Mouse (Mus musculus) heart, adult 18-20 months (tissue): ENCODE data around the gene Catsperg2. TPM values are rescaled to one million over a fixed set of nuclear protein-coding genes. Genes with fewer than 3 reads are reported as not detected.
"Not testable (repeated sequence)": the region's sequence is repeated elsewhere in the genome, so short reads cannot be mapped to it uniquely, and the experiment has no call there.

Source experiments
- DNase-seq, 2 experiments: peaks; one replicate each; pipeline ENCODE4 v3.0.0; 2021 to 2022; ENCODE audit warnings: mixed read lengths in 1 of 2
- long read RNA-seq, 2 experiments: library from polyadenylated mRNA; stranded (forward); transcript quantifications; one replicate each; pipeline ENCODE4 v2.0.0; 2021
- microRNA-seq, 2 experiments: library from miRNA; unstranded; fragments of <30 nt; microRNA quantifications; one replicate each; pipeline ENCODE4 v1.2.0; 2022
- total RNA-seq, 2 experiments: library from RNA; stranded (reverse); gene quantifications; 2 replicates each; pipeline ENCODE4 v1.2.3; 2021

Gene Catsperg2
- not detected for total RNA-seq
- long read RNA-seq, experiment 1 = 0 reads
- long read RNA-seq, experiment 2 = 0 reads

DNA sequence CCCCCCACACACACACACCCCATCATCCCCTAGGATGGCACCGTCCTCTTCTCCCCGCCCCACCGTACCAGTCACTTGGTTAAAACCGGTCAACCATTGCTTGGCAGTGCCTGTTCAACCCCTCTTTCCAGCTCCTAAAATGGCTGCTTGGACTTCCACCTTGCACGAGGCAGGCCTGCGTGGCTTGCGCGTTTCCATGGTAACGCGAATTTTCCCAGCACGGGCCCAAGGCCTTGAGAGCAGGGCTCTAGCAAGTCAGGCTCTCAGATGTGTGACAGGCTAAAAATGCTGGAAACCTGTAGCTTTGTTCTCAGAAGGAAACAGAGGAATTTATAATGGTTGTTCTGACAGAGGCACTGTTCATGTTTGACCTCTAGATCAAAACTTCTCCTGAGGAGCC, at the start of gene Catsperg2:
TSS of gene Catsperg2 (minus strand) at position 173 of the 400 bp plus-strand sequence.
- DNase-seq = not testable (repeated sequence)

GRCm38 (mm10) chr7:29776568-29776967, 49.7 kb upstream of the Catsperg2 start:
- no peak for DNase-seq

GRCm38 (mm10) chr7:29774371-29774770, 47.5 kb upstream of the Catsperg2 start:
- no peak for DNase-seq

- no peak for DNase-seq
Measured at GRCm38 (mm10) chr7:29773503-29773902, 46.7 kb upstream of the Catsperg2 start.

GRCm38 (mm10) chr7:29768980-29769379, 42.1 kb upstream of the Catsperg2 start:
- DNase-seq = no peak

GRCm38 (mm10) chr7:29768090-29768900, 41.5 kb upstream of the Catsperg2 start, which contains the start of gene Zfp84:
Gene Zfp84, plus strand, starts transcription at chr7:29768552.
- DNase-seq = peak; percentile 95 to 97

DNA sequence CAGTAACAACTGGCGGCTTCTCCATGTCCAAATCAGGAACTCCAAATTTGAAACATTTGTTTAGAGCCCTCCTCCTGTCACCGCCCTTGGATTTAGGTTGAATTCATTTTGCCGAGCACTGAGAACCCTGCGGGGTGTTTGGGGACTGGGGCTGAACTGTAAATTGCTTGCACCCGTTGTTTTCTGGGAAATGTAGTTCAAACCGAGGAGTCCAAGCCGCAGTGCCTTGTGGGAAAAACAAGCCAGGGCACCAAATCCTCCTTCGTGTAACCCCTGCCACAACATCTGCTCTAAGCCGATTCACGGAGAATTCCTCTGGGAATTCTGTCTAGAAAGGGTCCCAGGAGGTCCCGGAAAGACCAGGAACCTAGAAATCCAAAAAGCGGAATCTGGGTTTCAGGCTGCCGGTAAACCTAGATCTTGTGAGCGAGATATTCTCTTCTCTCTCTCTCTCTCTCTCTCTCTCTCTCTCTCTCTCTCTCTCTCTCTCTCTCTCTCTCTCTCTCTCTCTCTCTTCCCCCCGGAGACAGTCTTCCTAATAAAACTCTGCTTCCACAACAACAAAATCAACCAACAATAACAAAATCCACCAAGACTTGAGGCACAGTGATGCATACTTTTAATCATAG, 40.3 kb upstream of the Catsperg2 start:
- peak; percentile 90 to 96 for DNase-seq

- DNase-seq = no peak
Measured at GRCm38 (mm10) chr7:29764702-29765101, 37.9 kb upstream of the Catsperg2 start.

DNA sequence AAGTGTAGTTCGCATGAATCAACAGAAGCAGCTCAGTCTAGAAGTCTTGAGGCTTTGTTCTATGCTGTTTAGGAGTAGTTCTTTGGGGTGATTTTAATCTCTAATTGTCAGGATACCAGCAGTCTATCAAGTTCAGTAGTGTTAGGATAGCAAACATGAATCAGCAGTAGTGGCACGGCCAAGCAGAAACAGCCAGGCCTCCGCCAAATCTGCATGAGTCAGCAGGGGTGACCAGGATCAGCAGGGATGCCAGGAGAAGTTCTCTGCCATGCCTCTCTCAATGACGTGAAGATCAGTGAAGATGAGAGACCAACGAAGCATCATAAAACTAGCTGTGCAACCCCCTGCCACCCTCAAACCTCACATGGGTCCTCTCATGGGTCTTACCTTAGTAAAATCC, 33.6 kb upstream of the Catsperg2 start:
- DNase-seq = no peak

DNA sequence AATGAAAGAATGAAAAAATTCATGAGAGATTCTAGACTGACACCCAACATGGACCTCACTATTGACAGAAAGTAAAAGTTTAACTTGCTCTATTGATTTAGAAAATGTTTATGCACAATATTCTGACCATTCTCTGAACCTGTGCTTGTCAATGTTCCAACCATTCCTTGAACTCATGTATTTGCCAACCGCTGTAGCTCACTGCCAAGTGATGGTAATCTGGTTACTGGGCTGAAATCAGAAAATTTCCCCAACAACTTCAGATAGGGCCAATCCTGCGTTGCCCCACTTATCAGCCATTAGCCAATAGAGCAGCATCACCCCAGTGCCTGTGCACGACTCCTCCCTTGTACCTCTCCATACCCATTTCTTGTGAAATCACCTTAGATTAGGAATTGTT, 15.4 kb upstream of the Catsperg2 start:
- DNase-seq = no peak

GRCm38 (mm10) chr7:29728055-29728454, 1.2 kb upstream of the Catsperg2 start:
- no peak for DNase-seq

GRCm38 (mm10) chr7:29725461-29726142, 1.2 kb downstream of the Catsperg2 start:
- DNase-seq = not testable (repeated sequence)

DNA sequence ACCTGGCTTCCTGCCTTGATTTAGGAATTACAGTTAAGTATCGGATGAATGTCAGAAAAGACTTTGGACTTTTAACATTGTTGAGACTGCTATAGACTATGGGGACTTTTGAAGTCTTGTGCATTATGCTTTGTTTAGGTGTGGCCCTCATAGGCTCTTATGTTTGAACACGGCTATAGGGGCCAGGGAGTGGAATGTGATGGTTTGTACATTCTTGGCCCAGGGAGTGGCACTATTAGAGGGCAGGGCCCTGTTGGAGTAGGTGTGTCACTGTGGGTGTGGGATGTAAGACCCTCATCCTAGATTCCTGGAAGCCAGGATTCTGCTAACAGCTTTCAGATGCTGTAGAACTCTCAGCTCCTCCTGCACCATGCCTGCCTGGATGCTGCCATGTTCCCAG, 17.9 kb downstream of the Catsperg2 start:
- not testable (repeated sequence) for DNase-seq

DNA sequence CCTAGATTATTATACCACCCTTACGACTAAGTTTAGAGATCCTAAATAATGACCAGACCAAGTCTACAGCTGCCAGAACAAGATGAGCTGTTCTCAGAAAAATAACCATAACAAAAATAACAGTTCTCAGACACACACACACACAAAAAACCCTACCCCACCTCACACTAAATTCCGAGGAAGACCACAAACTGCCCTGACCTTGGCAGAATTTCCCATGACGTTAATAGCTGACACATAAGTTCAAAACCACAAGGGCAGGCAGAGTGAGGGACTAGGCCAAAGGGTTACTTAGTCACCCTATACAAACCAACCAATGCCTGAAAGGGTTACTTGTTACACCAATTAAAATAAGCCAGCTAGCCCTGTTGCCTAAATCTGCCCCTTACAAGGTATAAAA, 31.6 kb downstream of the Catsperg2 start:
- not testable (repeated sequence) for DNase-seq

DNA sequence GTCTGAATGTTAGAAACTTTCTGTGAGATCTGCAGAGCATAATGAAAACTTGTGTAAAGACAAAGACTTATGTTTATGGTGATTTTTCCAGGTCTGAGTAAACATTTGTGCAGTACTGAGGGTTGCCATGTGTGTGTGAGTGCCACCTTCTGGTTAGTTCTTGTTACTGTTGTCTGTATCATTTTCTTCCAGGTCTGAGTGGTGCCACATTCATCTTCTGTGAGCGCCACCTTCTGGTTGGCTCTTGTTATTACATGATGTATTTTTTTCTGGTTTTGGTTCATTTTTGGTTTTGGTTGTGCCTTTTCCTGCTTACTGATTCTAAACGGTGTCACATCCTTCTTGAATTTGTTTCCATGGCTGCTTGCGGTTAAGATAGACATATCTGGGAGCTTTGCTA, 45.0 kb downstream of the Catsperg2 start:
- DNase-seq = no peak

Small RNAs within 50 kb of the gene (microRNA-seq; reads per million reads assigned to microRNA genes)
- 2.3 to 6.8 reads per million in 2 experiments for gene Mir1964

Other genes with a start within 250 kb of the Catsperg2 start
- gene Sipa1l3, start 208.4 kb downstream of the Catsperg2 start, total RNA-seq = 10 to 100 TPM in 1 of 2 experiments, 1 to 10 TPM in 1; 9.6 to 11.1 TPM
- gene Zfp84, start 41.5 kb upstream of the Catsperg2 start, total RNA-seq = 10 to 100 TPM; 10.9 to 11.4 TPM
- gene Zfp30, start 57.0 kb upstream of the Catsperg2 start, total RNA-seq = 1 to 10 TPM; 3.4 to 4.2 TPM
- 1 to 10 TPM; 9.1 to 9.8 TPM for gene Zfp790, start 89.1 kb upstream of the Catsperg2 start, total RNA-seq
- gene Zfp940, start 126.6 kb upstream of the Catsperg2 start, total RNA-seq = under 1 TPM; 0.62 to 0.87 TPM
- gene Zfp420, start 132.9 kb upstream of the Catsperg2 start, total RNA-seq = 1 to 10 TPM; 3.3 to 3.9 TPM
- 1 to 10 TPM; 8.6 to 8.7 TPM for gene Zfp27, start 179.5 kb upstream of the Catsperg2 start, total RNA-seq
- 1 to 10 TPM; 4.2 to 7.5 TPM for gene Zfp383, start 181.2 kb upstream of the Catsperg2 start, total RNA-seq
- gene Zfp74, start 227.1 kb upstream of the Catsperg2 start, total RNA-seq = 1 to 10 TPM; 4.3 to 6.8 TPM